Mouse (Mus musculus): ENCODE measurements around the gene Taar1.

The Taar1 gene

DNA sequence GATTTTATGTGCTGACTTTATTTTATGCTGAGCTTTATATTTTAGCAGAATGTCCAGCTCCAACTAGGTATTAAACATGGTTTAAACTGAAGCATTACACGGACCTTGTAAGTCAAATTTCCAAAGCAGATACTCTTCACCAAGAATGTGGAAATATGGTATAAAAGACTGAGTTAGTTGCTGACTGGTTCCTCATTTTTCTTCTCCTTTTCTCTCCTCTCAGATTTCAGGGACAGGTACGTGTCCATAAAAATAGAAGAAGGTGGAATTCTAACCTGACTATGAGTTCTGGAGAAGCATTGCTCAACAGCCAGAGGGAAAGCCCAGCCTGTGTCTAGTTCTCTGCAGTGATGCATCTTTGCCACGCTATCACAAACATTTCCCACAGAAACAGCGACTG is at the start of gene Taar1:
Gene Taar1 (plus strand): TSS at position 301 of the 400 bp plus-strand sequence.
- CTCF ChIA-PET: no interaction called here
- POLR2A ChIA-PET: no interaction called here

DNA sequence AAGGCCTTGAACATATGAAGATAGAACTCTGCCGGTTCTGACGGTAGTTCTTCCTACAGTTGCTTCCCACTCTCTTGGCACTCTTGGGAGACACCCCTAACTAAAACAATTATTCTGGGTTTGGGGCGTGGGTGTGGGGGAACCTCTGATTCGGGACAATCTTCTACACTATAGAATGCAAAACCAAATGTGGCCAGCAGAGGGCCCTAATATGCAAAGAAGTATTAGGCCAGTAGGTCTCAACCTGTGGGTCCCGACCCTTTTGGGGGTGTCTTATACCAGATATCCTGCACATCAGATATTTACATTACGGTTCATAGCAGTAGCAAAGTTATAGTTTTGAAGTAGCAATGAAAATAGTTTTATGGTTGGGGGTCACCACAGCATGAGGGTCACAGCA is 39.5 kb upstream of the Taar1 start:
- POLR2A ChIA-PET: no interaction called here

DNA sequence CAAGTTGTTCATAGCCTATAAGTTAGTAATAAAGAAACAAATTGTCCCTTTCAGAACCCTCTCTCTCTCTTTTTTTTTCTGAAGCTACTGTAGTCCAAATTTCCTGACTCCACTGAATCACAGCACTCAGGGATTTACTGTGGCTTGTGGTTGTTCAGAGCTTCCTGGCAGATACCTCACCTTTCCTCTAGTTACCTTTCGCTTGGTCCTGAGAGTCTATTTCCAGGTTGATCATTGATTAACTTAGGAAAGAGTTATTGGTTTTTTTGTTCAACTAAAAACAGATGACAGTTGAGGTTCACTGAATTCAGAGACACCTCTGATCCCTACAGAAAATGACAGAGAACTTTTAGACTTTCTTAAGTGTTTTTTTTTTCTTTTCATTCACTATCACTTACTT is 35.2 kb upstream of the Taar1 start:
- ChIA-PET CTCF (interaction anchor here in 1 of 4 experiments (0.6 kb wide), 1 partner anchor 21 kb away, joined by 3 read pairs; no protein-coding TSS in a partner anchor), POLR2A (interaction anchor here in 1 of 4 experiments (0.7 kb wide), 1 partner anchor 1610 kb away, joined by 5 read pairs; no protein-coding TSS in a partner anchor)

More for the DNA sequence above, 39.5 kb upstream of the Taar1 start:
- CTCF ChIA-PET: interaction anchor here in 2 of 4 experiments (0.9 to 1.5 kb wide), 4 partner anchors 10 to 431 kb away, joined by 3 to 9 read pairs (median 5); no protein-coding TSS in a partner anchor

DNA sequence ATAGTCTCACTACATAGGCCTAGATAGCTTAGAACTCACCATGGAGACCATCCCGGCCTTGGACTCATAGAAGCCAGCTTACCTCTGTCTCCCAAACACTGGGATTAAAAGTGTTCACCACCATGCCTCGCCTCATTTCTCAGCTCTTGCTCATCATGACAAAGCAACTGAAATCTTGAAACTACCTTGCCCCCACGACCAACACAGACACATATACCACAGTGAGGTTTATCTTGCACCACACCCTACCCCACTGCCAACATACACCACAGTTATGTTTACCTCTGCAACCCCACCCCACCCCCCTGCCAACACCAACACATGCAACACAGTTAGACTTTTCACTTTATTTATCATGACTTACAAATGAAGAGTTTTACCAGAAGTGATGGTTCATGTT is 34.1 kb upstream of the Taar1 start:
- POLR2A ChIA-PET: interaction anchor here in 1 of 4 experiments (1.0 kb wide), 2 partner anchors 52 to 70 kb away, joined by 3 to 4 read pairs; partner anchors contain the start of gene Taar2
- CTCF ChIA-PET: no interaction called here

DNA sequence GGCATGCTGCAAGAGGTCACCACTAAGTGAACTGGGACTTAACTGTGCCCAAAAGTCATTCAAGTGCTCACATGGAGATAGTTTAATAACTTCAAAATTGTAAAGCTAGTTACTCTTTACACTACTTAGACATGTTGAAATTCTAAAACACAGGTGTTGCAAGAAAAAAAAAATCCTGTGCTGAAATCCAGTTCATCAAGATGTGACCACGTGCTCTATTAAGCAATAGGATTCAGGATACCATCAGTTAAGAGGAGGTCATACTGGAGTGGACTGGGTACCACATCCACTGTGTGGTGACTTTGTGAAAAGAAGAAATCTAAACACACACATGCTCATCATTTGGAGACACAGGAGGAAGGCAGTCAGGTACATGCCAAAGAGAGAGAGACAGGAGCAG is 27.2 kb upstream of the Taar1 start:
- ChIA-PET CTCF (no interaction called here), POLR2A (no interaction called here)

DNA sequence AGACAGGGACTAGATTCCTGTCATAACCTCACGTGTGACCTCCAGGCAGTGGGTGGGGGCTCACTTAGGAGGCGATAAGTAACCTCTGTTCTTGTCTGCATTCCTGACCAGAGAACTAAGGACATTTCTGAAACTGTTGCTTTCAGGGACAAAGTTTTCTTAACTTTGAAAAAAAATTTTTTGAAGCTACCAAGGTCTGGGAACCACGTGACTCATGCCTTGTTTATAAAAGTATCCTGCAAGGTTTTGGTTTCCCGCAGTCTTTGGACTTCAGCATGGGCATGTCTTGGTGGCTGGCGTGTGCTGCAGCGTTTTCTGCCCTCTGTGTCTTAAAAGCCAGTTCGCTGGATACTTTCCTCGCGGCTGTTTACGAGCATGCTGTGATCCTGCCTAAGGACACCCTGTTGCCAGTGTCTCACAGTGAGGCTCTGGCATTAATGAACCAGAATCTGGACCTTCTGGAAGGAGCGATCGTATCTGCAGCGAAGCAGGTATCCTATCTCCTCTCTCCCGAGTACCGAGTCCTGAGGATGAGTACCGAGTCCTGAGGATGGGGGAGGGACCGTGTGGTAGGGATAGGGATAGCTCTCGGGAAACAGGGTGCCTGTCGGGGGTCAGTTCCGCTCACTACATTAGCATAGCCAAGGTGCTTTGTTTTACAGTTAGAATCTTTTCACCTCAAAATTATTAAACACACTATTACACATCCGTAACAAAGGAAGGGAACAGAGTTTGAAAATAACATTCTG is 25.4 kb upstream of the Taar1 start, which contains the start of gene Vnn1:
Gene Vnn1 (plus strand): TSS at position 88 of the 749 bp plus-strand sequence.
- CTCF ChIA-PET: no interaction called here

DNA sequence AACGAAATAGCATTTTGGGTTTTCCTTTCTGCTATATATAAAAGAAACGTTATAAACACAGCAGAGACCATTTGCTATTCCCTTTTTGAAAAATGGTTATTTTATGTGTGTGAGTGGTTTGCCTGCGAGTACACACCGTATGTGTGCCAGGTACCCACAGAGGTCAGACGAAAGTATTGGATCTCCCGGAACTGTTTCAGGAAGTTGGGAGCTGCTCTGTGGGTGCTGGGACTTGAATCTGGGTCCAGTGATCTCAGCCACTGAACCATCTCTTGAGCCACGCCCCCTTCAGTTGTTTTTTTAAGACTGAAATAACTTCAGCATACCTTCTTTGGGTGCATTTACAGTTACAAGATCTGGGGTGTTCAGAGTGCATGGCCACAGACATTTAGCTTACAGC is 24.8 kb upstream of the Taar1 start:
- ChIA-PET POLR2A (no interaction called here), CTCF (no interaction called here)

More for the DNA sequence above, 25.4 kb upstream of the Taar1 start, which contains the start of gene Vnn1:
- POLR2A ChIA-PET: interaction anchor here in 2 of 4 experiments (0.6 to 0.8 kb wide), 3 partner anchors 78 to 266 kb away, joined by 3 to 4 read pairs (median 4); no protein-coding TSS in a partner anchor

DNA sequence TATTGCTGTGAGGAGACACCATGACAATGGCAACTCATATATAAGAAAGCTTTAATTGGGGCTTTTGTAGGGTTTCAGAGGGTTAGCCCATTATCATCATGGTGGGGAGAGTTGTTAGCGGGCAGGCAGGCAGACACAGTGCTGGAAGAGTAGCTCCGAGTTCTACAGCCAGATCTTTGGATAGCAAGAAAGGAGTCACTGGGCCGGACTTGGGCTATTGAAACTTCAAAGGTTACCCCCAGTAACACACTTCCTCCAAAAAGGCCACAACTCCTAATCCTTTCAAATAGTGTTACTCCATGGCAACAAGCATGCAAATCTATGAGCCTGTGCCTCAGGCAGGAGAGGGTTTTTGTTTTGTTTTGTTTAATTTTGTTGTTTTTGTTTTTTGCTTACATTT is 19.0 kb upstream of the Taar1 start:
- ChIA-PET POLR2A (no interaction called here), CTCF (interaction anchor here in 1 of 4 experiments (0.7 kb wide), 1 partner anchor 81 kb away, joined by 3 read pairs; no protein-coding TSS in a partner anchor)

DNA sequence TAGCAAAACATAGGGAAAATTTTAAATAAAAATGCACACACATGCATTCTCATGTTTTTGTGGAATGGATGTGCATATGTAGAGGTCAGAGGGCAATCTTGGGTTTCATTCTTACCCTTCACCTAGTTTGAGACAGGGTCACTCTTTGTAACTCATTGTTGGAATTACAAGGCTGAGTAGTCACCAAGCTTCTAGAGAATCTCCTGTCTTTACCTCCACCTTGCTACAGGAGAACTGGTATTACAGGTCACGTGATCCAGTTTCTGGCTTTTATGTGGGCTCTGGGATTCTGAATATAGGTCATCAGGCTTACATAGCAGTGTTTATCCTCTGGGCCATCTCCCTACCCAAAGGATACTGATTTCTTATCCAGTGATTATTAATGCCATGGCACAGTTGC is 14.5 kb upstream of the Taar1 start:
- POLR2A ChIA-PET: no interaction called here
- CTCF ChIA-PET: interaction anchor here in 1 of 4 experiments (0.6 kb wide), 2 partner anchors 21 to 107 kb away, joined by 3 read pairs; no protein-coding TSS in a partner anchor

DNA sequence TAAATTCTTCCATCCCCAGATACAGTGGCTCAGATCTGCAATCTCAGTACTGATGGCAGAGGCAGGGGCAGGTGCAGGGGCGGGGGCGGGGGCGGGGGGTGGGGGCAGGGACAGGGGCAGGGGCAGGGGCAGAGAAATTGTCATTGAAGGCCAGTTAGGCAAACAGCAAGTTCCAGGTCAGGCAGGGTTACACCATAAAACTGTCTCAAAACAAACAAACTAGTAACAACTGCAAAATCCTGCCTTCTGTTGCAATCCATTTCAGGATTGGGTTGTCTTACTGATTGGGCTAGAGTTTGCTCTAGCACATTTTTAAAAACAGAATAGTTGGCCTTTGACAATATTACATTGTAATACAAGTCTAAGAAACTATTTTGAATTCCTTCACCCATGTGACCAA is 2.3 kb downstream of the Taar1 start:
- ChIA-PET POLR2A (no interaction called here), CTCF (no interaction called here)

DNA sequence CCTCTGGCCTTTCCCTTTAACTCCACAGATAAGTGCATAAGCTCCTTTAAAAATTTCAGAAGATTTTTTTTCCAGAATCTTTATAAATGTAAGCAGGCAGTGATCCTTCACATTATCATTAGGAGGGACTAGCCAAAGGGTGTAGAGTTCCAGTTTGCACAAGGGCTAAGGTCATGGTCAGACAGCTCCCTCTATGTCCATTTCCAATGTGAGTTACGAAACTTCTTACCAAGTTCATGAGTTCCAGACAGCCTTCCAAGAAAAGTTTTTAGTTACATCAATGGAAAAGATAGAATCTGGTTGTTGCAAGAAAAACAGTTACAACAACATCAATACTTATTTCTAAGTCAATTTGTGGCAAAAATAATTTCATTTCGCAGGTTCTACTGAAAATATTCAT is 3.8 kb downstream of the Taar1 start:
- POLR2A ChIA-PET: no interaction called here

DNA sequence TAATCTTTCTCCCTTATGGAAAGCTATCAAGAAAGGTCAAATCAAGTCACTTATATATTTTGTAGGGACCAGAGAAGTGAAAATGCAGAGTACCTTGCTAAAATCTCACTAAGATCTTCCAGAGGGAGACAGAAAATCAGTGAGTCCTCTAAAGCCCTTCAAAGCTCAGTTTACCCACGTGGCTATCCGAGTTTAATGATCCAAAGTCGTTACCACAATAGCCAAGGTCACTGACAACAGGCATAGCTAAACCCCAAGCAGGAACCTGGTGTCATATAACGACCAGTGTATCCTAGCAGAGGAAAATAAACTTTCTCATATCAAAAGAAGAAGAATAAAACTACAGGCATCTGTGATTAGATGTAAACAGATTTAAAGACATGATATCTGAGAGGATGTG is 17.5 kb downstream of the Taar1 start:
- CTCF ChIA-PET: interaction anchor here in 3 of 4 experiments (0.5 to 1.6 kb wide), 3 partner anchors 194 to 671 kb away, joined by 3 to 5 read pairs (median 3); no protein-coding TSS in a partner anchor

More for the DNA sequence above, 3.8 kb downstream of the Taar1 start:
- CTCF ChIA-PET: no interaction called here

DNA sequence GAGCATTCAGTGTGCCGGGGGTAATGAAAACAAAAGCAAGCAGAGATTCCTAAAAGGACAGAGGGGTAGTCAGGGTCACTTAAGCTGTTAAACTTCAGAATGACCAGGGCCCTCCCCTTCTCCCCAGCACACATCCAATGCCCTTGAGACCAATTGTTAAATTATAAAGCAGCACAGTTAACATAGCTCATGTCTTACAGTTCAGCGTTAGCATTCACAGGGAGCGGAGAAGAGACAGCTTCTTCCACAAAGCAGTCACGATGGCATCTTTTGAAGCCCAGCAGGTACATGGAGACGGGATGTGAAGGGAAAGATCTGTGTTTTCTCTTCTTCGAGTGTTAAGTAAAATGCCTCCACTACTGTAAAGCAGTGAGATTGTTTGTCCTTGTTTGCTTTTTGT is 18.2 kb downstream of the Taar1 start, which contains the start of gene Taar2:
Gene Taar2 (plus strand): TSS at position 261 of the 400 bp plus-strand sequence.
- CTCF ChIA-PET: interaction anchor here in 2 of 4 experiments (0.7 to 1.6 kb wide), 3 partner anchors 193 to 670 kb away, joined by 3 to 5 read pairs (median 4); no protein-coding TSS in a partner anchor
- POLR2A ChIA-PET: interaction anchor here in 2 of 4 experiments (0.5 to 0.9 kb wide), 2 partner anchors 52 to 150 kb away, joined by 3 read pairs; no protein-coding TSS in a partner anchor

More for the DNA sequence above, 17.5 kb downstream of the Taar1 start:
- POLR2A ChIA-PET: interaction anchor here in 2 of 4 experiments (0.9 to 1.3 kb wide), 3 partner anchors 52 to 147 kb away, joined by 3 read pairs; no protein-coding TSS in a partner anchor

DNA sequence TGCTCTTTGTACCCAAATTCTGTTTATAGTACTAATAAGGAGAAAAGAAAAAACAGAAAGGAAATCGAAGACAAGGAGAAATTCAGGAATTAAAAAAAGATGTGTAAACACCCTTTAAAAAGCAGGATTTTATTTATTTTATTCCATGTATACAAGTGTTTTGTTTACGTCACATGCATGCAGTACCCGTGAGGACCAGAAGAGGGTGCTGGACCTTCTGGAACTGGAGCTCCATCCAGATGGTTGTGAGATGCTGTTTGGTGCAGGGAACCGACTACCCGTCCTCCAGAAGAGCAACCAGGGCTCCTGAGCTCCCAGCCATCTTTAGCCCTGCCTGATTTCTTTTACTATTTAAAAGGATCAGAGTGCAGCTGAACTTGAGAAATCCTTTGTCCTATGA is 22.3 kb downstream of the Taar1 start:
- ChIA-PET POLR2A (interaction anchor here in 2 of 4 experiments (0.5 to 0.7 kb wide), 3 partner anchors 21 to 127 kb away, joined by 3 to 5 read pairs (median 3); no protein-coding TSS in a partner anchor), CTCF (interaction anchor here (0.5 to 1.1 kb wide), 17 partner anchors 12 to 854 kb away, joined by 3 to 6 read pairs (median 3); no protein-coding TSS in a partner anchor)

DNA sequence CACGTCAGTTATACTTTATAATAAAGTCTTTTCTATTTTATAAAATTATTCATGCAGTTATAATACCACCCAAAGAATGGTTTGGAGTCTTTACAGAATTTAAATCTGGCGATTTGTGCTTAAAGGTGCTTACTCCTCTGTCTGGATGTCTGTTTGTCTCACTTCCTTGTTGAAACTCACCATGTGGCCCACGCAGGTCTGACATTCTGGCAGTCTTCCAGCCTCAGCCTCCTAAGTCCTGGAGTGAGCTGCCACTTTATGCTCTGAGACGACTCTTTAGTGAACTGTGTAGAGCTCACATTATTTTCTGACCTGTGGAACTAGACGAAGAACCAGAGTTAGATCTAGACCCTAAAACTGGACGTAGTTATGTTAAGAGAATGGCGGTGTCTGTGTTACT is 27.9 kb downstream of the Taar1 start:
- ChIA-PET CTCF (no interaction called here), POLR2A (no interaction called here)

DNA sequence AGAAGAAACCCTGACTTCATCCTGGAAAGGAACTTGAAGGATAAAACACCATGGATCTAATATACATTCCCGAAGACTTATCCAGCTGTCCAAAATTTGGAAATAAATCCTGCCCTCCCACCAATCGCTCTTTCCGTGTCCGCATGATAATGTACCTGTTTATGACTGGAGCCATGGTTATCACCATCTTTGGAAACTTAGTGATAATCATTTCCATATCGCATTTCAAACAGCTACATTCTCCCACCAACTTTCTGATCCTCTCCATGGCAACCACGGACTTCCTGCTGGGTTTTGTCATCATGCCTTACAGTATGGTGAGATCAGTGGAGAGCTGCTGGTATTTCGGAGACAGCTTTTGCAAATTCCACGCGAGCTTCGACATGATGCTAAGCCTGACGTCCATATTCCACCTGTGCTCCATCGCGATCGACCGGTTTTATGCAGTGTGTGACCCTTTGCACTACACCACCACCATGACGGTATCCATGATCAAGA is 29.4 kb downstream of the Taar1 start, which contains the start of gene Taar3:
Gene Taar3 (plus strand): TSS at position 51 of the 498 bp plus-strand sequence.
- ChIA-PET CTCF (interaction anchor here in 1 of 4 experiments (0.5 kb wide), 1 partner anchor 295 kb away, joined by 6 read pairs; no protein-coding TSS in a partner anchor), POLR2A (interaction anchor here in 1 of 4 experiments (0.6 to 0.9 kb wide), 2 partner anchors 14 to 886 kb away, joined by 4 to 9 read pairs; no protein-coding TSS in a partner anchor)

DNA sequence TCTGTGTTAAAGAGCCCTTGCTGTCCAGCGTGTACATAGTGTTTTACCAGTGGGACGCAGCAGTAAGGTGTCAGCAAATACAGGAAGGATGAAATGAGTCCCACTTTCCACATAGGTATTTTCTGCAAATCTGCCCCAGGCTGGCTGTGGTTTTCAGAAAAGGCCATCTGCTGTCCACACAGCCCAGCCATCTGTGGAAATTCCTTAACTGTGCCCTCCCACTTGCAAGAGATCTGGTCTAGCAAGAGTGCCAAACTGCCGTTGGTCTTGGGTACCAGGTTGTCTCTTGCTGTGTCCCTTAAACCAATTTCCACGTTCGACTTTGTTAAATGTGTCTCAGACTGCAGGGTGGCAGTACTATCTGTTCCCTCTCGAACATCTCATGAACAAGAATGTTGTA is 31.6 kb downstream of the Taar1 start:
- ChIA-PET POLR2A (no interaction called here), CTCF (no interaction called here)

DNA sequence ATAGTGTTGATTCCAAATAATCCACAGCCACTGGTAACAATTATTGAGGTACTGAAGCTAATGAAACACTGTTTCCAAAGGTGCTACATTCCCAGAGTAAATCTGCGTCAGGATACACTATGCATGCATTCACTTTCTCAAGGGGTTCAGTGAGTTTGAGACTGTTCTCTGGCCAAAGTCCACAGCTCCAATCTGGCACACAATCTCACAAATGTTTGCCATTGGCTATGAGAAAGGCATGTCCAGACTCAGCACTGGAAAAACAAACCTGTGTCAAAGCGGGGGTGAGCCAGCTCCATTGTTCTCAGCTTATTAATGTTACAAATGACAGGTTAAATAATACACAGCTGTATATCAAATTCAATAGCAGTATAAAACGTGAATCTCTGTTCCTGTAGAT is 38.9 kb downstream of the Taar1 start:
- ChIA-PET POLR2A (no interaction called here), CTCF (interaction anchor here in 1 of 4 experiments (0.6 kb wide), 1 partner anchor 872 kb away, joined by 3 read pairs; no protein-coding TSS in a partner anchor)

DNA sequence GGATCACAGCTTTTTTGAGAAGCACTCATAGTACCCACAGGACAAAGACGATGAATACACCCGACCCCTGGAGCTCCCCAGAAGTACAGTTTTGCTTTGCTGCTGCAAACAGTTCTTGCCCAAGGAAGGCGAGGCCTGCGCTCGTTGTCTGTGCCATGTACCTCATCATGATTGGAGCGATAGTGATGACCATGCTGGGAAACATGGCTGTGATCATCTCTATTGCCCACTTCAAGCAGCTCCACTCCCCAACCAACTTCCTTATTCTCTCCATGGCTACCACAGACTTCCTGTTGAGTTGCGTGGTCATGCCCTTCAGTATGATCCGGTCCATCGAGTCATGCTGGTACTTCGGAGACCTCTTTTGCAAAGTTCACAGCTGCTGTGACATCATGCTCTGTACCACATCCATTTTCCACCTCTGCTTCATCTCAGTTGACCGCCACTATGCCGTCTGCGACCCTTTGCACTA is 40.3 kb downstream of the Taar1 start, which contains the start of gene Taar4:
Gene Taar4 (plus strand): TSS at position 51 of the 472 bp plus-strand sequence.
- ChIA-PET POLR2A (no interaction called here), CTCF (interaction anchor here in 1 of 4 experiments (0.5 kb wide), 1 partner anchor 333 kb away, joined by 3 read pairs; no protein-coding TSS in a partner anchor)

All from embryonic stem cell, embryonic (primary cell).